Mouse (Mus musculus) limb, embryonic 11.5 days (tissue): ENCODE measurements at regions not wholly inside any gene's neighbourhood (a gene's known extent, or its start where the extent isn't known, plus 50 kb on each side); places are given as distances from the start of the nearest gene placed in this dataset.

ENCODE experiments used
- ATAC-seq: fragments of 200-750 bp; cut with Nextera tagmentation; 2 replicates; pipeline ENCODE4 v1.8.0; 2017; ENCODE audit warnings: low read depth; ENCODE audit not compliant: insufficient number of reproducible peaks, low FRiP score, low TSS enrichment
- DNase-seq: peaks from one replicate; pipeline ENCODE4 v3.0.0-alpha.2; 2015; ENCODE audit warnings: low spot score
- H3K27ac ChIP-seq: fragments of 300-500 bp; sonication (generic); replicated peaks from 2 replicates; pipeline ENCODE4 v1.5.1; 2014; ENCODE audit warnings: low read depth, mild to moderate bottlenecking, low read length
- H3K27me3 ChIP-seq: fragments of 300-500 bp; sonication (generic); 2 replicates; pipeline ENCODE4 v1.6.1; 2014; ENCODE audit warnings: mild to moderate bottlenecking, low read length, mixed read lengths; ENCODE audit not compliant: control insufficient read depth, insufficient read depth
- H3K36me3 ChIP-seq: fragments of 300-500 bp; sonication (generic); 2 replicates; pipeline ENCODE4 v1.6.1; 2014; ENCODE audit warnings: mild to moderate bottlenecking, low read length, moderate library complexity, mixed read lengths; ENCODE audit not compliant: control insufficient read depth, insufficient read depth
- H3K4me1 ChIP-seq: fragments of 300-500 bp; sonication (generic); 2 replicates; pipeline ENCODE4 v1.6.1; 2014; ENCODE audit warnings: low read length, mixed read lengths; ENCODE audit not compliant: control insufficient read depth, insufficient read depth
- H3K4me2 ChIP-seq: fragments of 300-500 bp; sonication (generic); 2 replicates; pipeline ENCODE4 v1.6.1; 2014; ENCODE audit warnings: low read depth, mild to moderate bottlenecking, moderate library complexity; ENCODE audit not compliant: severe bottlenecking
- H3K4me3 ChIP-seq: fragments of 300-500 bp; sonication (generic); 2 replicates; pipeline ENCODE4 v1.5.1; 2014; ENCODE audit warnings: low read depth, low read length
- H3K9ac ChIP-seq: fragments of 300-500 bp; sonication (generic); 2 replicates; pipeline ENCODE4 v1.6.1; 2014; ENCODE audit warnings: mild to moderate bottlenecking, low read length
- H3K9me3 ChIP-seq: fragments of 300-500 bp; sonication (generic); 2 replicates; pipeline ENCODE4 v1.6.1; 2016; ENCODE audit warnings: low read length; ENCODE audit not compliant: control insufficient read depth
- WGBS: fragments of 180-500 bp; shearing (Covaris S2); extraction: QIAGEN DNeasy Blood & Tissue Kit; methylation state at CpG from one replicate; pipeline ENCODE4 v1.1.7; 2014; 5-methylcytosine and 5-hydroxymethylcytosine counted together

DNA sequence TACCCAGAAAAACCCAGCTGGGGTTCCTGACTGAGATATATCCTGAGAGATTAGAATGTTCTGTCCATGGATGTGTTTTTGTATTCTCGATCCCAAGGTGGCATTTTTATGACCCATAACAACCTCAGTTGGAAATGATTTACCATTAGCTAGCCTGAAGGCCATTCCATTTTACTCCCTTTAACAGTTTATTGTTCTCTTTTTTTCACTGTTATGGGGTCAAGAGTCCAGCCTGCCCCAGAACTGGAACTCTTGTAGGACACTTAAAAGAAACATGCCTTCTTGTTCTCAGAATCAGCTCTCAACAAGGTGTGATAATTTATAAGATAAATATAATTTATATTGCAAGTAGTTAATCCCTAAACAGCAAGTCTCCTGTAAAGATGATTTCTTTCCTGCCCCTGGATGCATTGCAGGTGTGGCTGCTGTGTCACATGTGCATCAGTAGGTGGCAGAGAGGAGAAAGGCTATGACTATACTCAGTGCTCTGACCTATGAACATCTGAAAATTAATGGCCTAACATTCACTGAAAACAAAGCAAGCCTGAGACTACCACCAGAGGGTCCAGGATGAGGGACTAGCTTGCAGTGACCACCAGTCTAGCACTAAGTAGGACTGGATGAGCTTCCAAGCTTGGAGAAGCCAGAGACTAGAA is 181.6 kb upstream of the Gm527 start:
- WGBS = 56% methylated on average over 1 of the region's 1 CpGs
- H3K27ac ChIP-seq = no peak overlapping the region
- no peak for ATAC-seq
- no peak overlapping the region for H3K4me3 ChIP-seq
- H3K9me3 ChIP-seq = no peaks in the 10 kb centered on the region
- H3K4me2 ChIP-seq = no peak overlapping the region
- H3K27me3 ChIP-seq = no peaks in the 10 kb centered on the region
- DNase-seq = no peak
- H3K36me3 ChIP-seq = no peaks in the 10 kb centered on the region
- H3K9ac ChIP-seq = no peak overlapping the region
- no peaks in the 10 kb centered on the region for H3K4me1 ChIP-seq

DNA sequence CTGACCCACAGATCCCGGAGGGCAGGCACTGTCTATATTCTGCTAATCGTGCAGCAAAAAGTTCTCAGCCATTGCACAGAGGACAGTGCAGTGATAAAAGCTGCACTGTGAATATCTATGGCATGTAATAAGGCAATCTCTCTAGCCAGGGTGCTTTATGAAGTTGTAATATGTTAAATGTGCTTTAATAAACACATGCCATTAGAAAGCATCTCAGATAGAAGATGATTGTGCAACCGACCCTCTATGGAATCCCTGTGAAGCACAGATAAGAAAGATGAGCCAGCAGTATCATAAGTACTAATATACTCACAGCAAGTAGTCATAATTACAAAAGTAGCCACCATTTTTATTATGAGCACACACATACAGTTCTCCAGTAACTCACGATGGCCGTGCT is 214.3 kb upstream of the Gm527 start:
- H3K9ac ChIP-seq = no peak overlapping the region
- H3K4me3 ChIP-seq = no peak overlapping the region
- 88% methylated on average over 5 of the region's 5 CpGs for WGBS
- H3K27ac ChIP-seq = no peak overlapping the region
- no peak for DNase-seq
- H3K4me1 ChIP-seq = no peaks in the 10 kb centered on the region
- H3K27me3 ChIP-seq = no peaks in the 10 kb centered on the region
- H3K36me3 ChIP-seq = no peaks in the 10 kb centered on the region
- ATAC-seq = no peak
- H3K4me2 ChIP-seq = no peak overlapping the region
- no peaks in the 10 kb centered on the region for H3K9me3 ChIP-seq

DNA sequence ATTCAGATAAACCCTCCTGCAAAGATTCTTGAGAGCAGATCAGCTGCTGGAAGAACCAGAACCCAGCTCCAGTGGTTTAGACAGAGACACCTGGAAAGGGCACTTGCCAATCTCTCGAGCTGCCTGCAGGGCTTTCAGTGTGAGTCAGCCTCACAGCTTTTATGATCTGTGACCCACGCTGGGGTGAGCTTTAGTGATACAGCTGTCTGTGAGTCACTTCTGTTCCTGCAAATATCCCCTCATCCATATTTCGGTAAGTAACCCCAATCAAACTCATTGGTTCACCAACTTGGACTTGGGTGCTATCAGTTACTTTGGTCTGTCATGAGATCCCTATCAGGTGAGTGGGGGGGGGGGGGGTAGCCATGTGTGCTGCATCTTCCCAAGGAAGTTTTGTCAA is 216.6 kb upstream of the Gm527 start:
- no peak overlapping the region for H3K9ac ChIP-seq
- ATAC-seq (no peak), DNase-seq (no peak)
- no peaks in the 10 kb centered on the region for H3K9me3 ChIP-seq
- H3K36me3 ChIP-seq = no peaks in the 10 kb centered on the region
- no peaks in the 10 kb centered on the region for H3K27me3 ChIP-seq
- H3K4me2 ChIP-seq = no peak overlapping the region
- WGBS = 63% methylated on average over 3 of the region's 3 CpGs
- no peak overlapping the region for H3K27ac ChIP-seq
- no peaks in the 10 kb centered on the region for H3K4me1 ChIP-seq
- H3K4me3 ChIP-seq = no peak overlapping the region

DNA sequence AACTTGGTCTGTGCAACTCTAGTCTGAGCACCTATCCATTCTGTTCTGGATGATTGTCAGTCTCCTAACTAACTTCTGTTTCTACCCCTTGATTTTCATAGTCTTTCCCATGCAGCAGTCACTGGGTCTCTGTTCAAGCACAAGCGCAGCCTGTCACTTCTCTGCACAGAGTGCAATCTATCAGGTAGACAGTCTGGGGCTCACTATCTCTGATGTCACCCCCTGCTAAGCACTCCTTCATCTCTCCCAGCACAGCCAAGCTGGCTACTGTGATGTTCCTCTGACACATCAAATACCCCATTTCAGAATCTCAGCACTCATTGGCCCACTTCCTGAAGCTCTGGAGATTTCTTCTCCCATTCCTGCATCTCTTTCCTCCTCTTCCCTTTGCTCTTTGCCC is 220.9 kb upstream of the Fscb start:
- no peak for DNase-seq
- no peaks in the 10 kb centered on the region for H3K9me3 ChIP-seq
- H3K4me1 ChIP-seq = 0 out of 2 replicates have a peak, but pooled peaks cover 3% of the 10 kb centered on the region
- no peak overlapping the region for H3K4me3 ChIP-seq
- H3K36me3 ChIP-seq = no peaks in the 10 kb centered on the region
- H3K27ac ChIP-seq = no peak overlapping the region
- WGBS = 60% methylated on average over 1 of the region's 1 CpGs
- no peak overlapping the region for H3K4me2 ChIP-seq
- H3K9ac ChIP-seq = no peak overlapping the region
- no peak for ATAC-seq
- no peaks in the 10 kb centered on the region for H3K27me3 ChIP-seq

DNA sequence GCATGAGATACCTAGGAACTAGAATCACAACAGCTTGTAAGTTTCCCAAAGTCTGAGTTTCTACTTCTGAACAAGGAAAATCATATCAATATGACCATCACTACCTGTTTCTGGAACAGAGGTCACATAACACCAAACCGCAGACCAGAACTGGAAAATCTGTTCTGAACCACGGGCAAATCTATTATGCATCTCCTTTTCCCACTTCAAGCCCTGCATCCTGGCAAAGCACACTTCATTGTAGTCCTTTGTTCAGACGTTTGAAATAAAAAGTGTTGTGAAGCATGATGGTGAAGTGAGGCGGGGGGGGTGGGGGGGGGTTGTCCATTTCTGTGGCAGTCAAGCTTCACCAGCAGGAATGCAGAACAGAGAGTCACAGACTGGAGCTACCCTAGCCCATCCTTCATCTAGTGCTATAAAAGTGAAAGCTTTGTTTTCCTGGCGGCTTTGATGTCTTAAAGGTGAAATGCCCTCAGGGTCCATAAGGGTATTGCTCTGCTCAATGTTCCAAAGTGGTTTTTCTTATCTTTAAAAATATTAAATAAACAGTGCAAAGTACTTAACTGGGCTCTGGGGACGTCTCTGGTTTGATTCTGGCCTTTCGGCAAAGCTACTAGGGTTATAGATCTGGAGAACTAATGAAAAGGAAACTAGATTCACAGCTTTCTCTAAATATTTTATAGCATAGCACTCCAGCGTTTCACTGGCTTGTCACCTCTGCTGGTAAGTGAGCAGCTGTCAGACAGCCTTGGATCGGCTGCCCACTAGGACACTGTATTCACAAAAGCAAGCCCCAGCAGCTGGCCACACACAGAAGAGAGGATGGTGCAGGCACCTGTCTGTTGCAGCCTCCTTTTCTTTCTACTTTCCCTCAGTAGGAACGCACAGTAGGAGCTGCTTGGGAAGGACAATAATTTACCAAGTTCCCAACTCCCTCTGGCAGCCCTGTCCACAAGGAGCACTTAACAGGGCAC is 218.0 kb upstream of the Fscb start:
- H3K9ac ChIP-seq = no peak overlapping the region
- 23% methylated on average over 10 of the region's 10 CpGs for WGBS
- H3K4me1 ChIP-seq = 0 out of 2 replicates have a peak, but pooled peaks cover 3% of the 10 kb centered on the region
- DNase-seq = peak; percentile 21
- no peaks in the 10 kb centered on the region for H3K9me3 ChIP-seq
- H3K4me2 ChIP-seq = no peak overlapping the region
- no peaks in the 10 kb centered on the region for H3K27me3 ChIP-seq
- no peak overlapping the region for H3K4me3 ChIP-seq
- no peak overlapping the region for H3K27ac ChIP-seq
- no peaks in the 10 kb centered on the region for H3K36me3 ChIP-seq
- ATAC-seq = no peak

DNA sequence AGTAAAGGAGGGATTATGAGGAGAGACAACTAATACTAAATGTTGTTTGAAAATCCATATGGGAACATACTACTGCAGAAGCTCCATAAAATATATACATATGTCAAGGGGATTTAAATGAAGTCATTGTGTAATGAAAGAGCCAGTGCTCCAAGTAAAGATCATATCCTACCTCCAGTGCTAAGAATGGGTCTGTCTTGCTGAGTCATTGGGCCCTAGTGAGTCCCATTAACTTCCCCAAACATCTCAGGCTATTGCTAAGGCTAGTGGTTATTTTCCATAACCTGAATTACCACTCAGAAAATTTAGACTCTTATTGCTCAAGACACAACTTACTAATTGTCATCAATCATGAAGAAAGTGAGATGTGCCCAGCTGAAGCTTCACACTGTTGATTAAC is 215.2 kb upstream of the Fscb start:
- Histone ChIP-seq H3K9me3 (no peaks in the 10 kb centered on the region), H3K36me3 (no peaks in the 10 kb centered on the region), H3K4me1 (0 out of 2 replicates have a peak, but pooled peaks cover 3% of the 10 kb centered on the region), H3K4me2 (no peak overlapping the region), H3K4me3 (no peak overlapping the region), H3K27ac (no peak overlapping the region), H3K27me3 (no peaks in the 10 kb centered on the region), H3K9ac (no peak overlapping the region)
- ATAC-seq = no peak
- DNase-seq = no peak

DNA sequence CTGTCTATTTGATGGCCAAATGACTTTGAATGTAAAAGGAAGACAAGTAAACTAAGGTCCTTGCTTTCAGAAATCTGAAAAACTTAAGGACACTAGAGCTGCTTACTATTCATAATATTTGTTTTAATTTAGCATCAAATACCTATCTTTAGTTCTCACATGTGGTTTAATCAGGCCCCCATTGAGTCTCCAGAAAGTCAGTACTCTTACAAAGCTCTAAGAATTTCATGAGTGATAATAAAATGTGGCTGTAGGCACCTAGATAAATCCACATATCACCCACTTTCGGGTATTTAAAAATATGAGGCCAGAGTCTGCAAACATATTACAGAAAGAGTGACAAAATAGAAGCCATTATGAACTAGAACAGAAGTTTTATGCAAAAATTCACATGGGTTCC is 214.1 kb upstream of the Fscb start:
- no peaks in the 10 kb centered on the region for H3K27me3 ChIP-seq
- 84% methylated on average over 1 of the region's 1 CpGs for WGBS
- H3K27ac ChIP-seq = no peak overlapping the region
- H3K9ac ChIP-seq = no peak overlapping the region
- H3K4me3 ChIP-seq = no peak overlapping the region
- 0 out of 2 replicates have a peak, but pooled peaks cover 3% of the 10 kb centered on the region for H3K4me1 ChIP-seq
- no peak overlapping the region for H3K4me2 ChIP-seq
- DNase-seq = no peak
- no peaks in the 10 kb centered on the region for H3K36me3 ChIP-seq
- no peak for ATAC-seq
- H3K9me3 ChIP-seq = no peaks in the 10 kb centered on the region

DNA sequence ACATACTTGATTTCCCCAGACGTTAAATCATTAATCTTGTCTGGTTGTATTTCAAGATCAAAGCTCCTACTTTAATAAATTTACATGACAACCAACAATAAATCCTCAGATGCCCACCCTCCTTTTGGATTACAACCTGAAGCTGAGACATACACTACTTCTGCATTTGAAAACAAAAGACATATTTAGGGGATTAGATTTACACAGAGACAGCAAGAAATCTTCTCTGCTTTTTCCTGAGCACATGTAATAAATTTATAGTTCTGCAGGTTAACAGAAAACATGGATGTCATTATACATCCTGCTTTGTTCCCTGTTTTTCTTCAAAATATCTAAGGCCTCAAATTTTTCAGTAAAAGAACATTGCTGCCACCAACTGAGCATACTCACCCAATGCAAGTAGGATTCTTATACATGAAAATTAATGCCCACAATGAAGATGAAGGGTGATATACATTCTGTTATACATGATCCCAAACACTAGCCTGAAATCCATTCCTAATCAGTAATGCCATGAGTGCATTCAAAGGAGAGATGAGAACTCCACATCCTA is 166.4 kb upstream of the Fscb start:
- H3K4me2 ChIP-seq = no peak overlapping the region
- no peak overlapping the region for H3K27ac ChIP-seq
- ATAC-seq (no peak), DNase-seq (no peak)
- H3K27me3 ChIP-seq = no peaks in the 10 kb centered on the region
- 63% methylated on average over 1 of the region's 1 CpGs for WGBS
- no peaks in the 10 kb centered on the region for H3K4me1 ChIP-seq
- H3K9me3 ChIP-seq = no peaks in the 10 kb centered on the region
- H3K9ac ChIP-seq = no peak overlapping the region
- no peaks in the 10 kb centered on the region for H3K36me3 ChIP-seq
- H3K4me3 ChIP-seq = no peak overlapping the region
